Mouse (Mus musculus): ENCODE data around the gene Cacng8. TPM values are rescaled to one million over a fixed set of nuclear protein-coding genes. Genes with fewer than 3 reads are reported as not detected.

Gene Cacng8
- polyA plus RNA-seq, 1 experiment from 2014 or later = 0.83 TPM

- peak overlapping the region; percentile 21; the same call in 1 of the 2 replicates for H3K9ac ChIP-seq
- peaks cover 75% of the 10 kb centered on the region for H3K27me3 ChIP-seq
- no peaks in the 10 kb centered on the region for H3K9me3 ChIP-seq (replicated peaks)
- peak overlapping the region; percentile 45 for H3K4me3 ChIP-seq
- H3K4me2 ChIP-seq = peak overlapping the region; percentile 77
- no peak for ATAC-seq (replicated peaks; ENCODE audit: insufficient number of reproducible peaks, insufficient read depth, low FRiP score, low read depth)
- H3K27ac ChIP-seq = no peak overlapping the region
- no peaks in the 10 kb centered on the region for H3K36me3 ChIP-seq
- 3% methylated on average over 20 of the region's 20 CpGs for WGBS
- peaks cover 26% of the 10 kb centered on the region for H3K4me1 ChIP-seq (replicated peaks)
These were observed 21.6 kb downstream of the Cacng8 start for GRCm38 (mm10) chr7:3412036-3412435.

GRCm38 (mm10) chr7:3414888-3415287 is 24.4 kb downstream of the Cacng8 start:
- peak; percentile 10; the same call in 1 of the 2 replicates for ATAC-seq (replicated peaks; ENCODE audit: insufficient number of reproducible peaks, insufficient read depth, low FRiP score, low read depth)
- peak overlapping the region; percentile 64 for H3K4me3 ChIP-seq
- H3K36me3 ChIP-seq = no peaks in the 10 kb centered on the region
- H3K27ac ChIP-seq = no peak overlapping the region
- peak overlapping the region; percentile 62 for H3K9ac ChIP-seq
- peak overlapping the region; percentile 100 for H3K4me2 ChIP-seq
- 1% methylated on average over 43 of the region's 47 CpGs for WGBS
- no peaks in the 10 kb centered on the region for H3K9me3 ChIP-seq (replicated peaks)
- peaks cover 91% of the 10 kb centered on the region for H3K27me3 ChIP-seq
- H3K4me1 ChIP-seq (replicated peaks) = peaks cover 26% of the 10 kb centered on the region

DNA sequence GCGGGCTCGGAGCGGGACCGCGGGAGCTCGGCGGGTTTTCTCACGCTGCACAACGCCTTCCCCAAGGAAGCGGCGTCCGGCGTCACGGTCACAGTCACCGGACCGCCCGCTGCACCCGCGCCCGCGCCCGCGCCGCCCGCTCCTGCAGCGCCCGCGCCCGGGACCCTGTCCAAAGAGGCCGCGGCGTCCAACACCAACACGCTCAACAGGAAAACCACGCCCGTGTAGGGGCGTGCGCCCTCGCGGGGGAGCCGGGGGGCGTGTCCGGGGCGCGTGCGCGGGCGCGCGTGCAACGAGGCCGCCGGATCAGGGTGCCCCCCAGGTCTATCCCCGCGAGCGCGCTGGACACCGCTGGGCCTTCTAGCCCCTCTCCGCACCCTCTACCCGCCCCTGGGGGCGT is 24.9 kb downstream of the Cacng8 start:
- peaks cover 26% of the 10 kb centered on the region for H3K4me1 ChIP-seq (replicated peaks)
- no peak overlapping the region for H3K27ac ChIP-seq
- peak overlapping the region; percentile 64 for H3K4me3 ChIP-seq
- peaks cover 94% of the 10 kb centered on the region for H3K27me3 ChIP-seq
- peak overlapping the region; percentile 100 for H3K4me2 ChIP-seq
- peak; percentile 58 for ATAC-seq (replicated peaks; ENCODE audit: insufficient number of reproducible peaks, insufficient read depth, low FRiP score, low read depth)
- no peaks in the 10 kb centered on the region for H3K36me3 ChIP-seq
- WGBS = under 1% methylated on average over 42 of the region's 60 CpGs
- peak overlapping the region; percentile 62 for H3K9ac ChIP-seq
- no peaks in the 10 kb centered on the region for H3K9me3 ChIP-seq (replicated peaks)

DNA sequence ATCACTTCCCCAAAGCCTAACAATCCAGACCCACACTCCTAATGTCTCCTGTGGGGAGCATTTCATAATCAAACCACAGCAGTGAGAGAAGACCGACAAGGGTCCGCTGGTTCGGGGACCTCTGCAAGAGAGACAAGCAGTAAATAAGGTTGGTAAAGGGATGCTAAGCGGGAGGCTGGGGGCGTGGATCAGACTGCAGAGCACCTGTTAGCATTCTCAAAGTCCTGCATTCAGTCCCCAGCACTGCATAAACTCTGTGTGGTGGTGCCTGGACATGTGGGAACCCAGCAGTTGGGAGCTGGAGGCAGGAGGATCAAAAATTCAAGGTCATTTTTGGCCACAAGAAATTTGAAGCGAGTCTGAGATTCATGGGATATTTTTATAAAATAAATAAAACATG is 29.5 kb downstream of the Cacng8 start:
- Histone ChIP-seq H3K27me3 (peaks cover 91% of the 10 kb centered on the region), H3K36me3 (no peaks in the 10 kb centered on the region), H3K9ac (no peak overlapping the region), H3K4me3 (no peak overlapping the region), H3K4me1 (replicated peaks) (peaks cover 29% of the 10 kb centered on the region), H3K27ac (no peak overlapping the region), H3K4me2 (no peak overlapping the region), H3K9me3 (replicated peaks) (no peaks in the 10 kb centered on the region)
- ATAC-seq (replicated peaks; ENCODE audit: insufficient number of reproducible peaks, insufficient read depth, low FRiP score, low read depth) = no peak
- WGBS = 51% methylated on average over 6 of the region's 6 CpGs

- Histone ChIP-seq H3K27me3 (peaks cover 91% of the 10 kb centered on the region), H3K9me3 (replicated peaks) (no peaks in the 10 kb centered on the region)
- WGBS = 45% methylated on average over 5 of the region's 5 CpGs
These were observed 30.0 kb downstream of the Cacng8 start for GRCm38 (mm10) chr7:3420466-3420865.

GRCm38 (mm10) chr7:3421297-3421696 is 30.8 kb downstream of the Cacng8 start:
- Histone ChIP-seq H3K4me1 (replicated peaks) (peaks cover 22% of the 10 kb centered on the region), H3K4me2 (no peak overlapping the region), H3K9ac (no peak overlapping the region), H3K4me3 (no peak overlapping the region), H3K36me3 (no peaks in the 10 kb centered on the region), H3K27me3 (peaks cover 85% of the 10 kb centered on the region), H3K9me3 (replicated peaks) (no peaks in the 10 kb centered on the region), H3K27ac (no peak overlapping the region)
- 82% methylated on average over 3 of the region's 3 CpGs for WGBS
- no peak for ATAC-seq (replicated peaks; ENCODE audit: insufficient number of reproducible peaks, insufficient read depth, low FRiP score, low read depth)

More at GRCm38 (mm10) chr7:3420466-3420865, 30.0 kb downstream of the Cacng8 start:
- no peak for ATAC-seq (replicated peaks; ENCODE audit: insufficient number of reproducible peaks, insufficient read depth, low FRiP score, low read depth)
- H3K27ac ChIP-seq = no peak overlapping the region
- H3K4me1 ChIP-seq (replicated peaks) = peaks cover 25% of the 10 kb centered on the region
- H3K4me3 ChIP-seq = no peak overlapping the region
- no peaks in the 10 kb centered on the region for H3K36me3 ChIP-seq
- no peak overlapping the region for H3K9ac ChIP-seq
- no peak overlapping the region for H3K4me2 ChIP-seq

- Histone ChIP-seq H3K27ac (no peak overlapping the region), H3K9ac (no peak overlapping the region)
- WGBS = 51% methylated on average over 7 of the region's 7 CpGs
These were observed 31.6 kb downstream of the Cacng8 start for GRCm38 (mm10) chr7:3422051-3422450.

GRCm38 (mm10) chr7:3423430-3423829 is 32.9 kb downstream of the Cacng8 start:
- Histone ChIP-seq H3K36me3 (no peaks in the 10 kb centered on the region), H3K4me3 (peak overlapping the region; percentile 50), H3K4me2 (peak overlapping the region; percentile 73), H3K27ac (peak overlapping the region; percentile 63), H3K9me3 (replicated peaks) (no peaks in the 10 kb centered on the region), H3K9ac (peak overlapping the region; percentile 58), H3K4me1 (replicated peaks) (peaks cover 22% of the 10 kb centered on the region), H3K27me3 (peaks cover 63% of the 10 kb centered on the region)
- peak; percentile 68 for ATAC-seq (replicated peaks; ENCODE audit: insufficient number of reproducible peaks, insufficient read depth, low FRiP score, low read depth)
- 1% methylated on average over 30 of the region's 30 CpGs for WGBS

More at GRCm38 (mm10) chr7:3422051-3422450, 31.6 kb downstream of the Cacng8 start:
- no peaks in the 10 kb centered on the region for H3K9me3 ChIP-seq (replicated peaks)
- H3K36me3 ChIP-seq = no peaks in the 10 kb centered on the region
- ATAC-seq (replicated peaks; ENCODE audit: insufficient number of reproducible peaks, insufficient read depth, low FRiP score, low read depth) = no peak
- H3K4me3 ChIP-seq = no peak overlapping the region
- H3K4me2 ChIP-seq = no peak overlapping the region
- H3K4me1 ChIP-seq (replicated peaks) = peaks cover 22% of the 10 kb centered on the region
- peaks cover 77% of the 10 kb centered on the region for H3K27me3 ChIP-seq

- peak within 1 kb of the TSS; percentile 58 for H3K9ac ChIP-seq
- peak within 1 kb of the TSS; percentile 73 for H3K4me2 ChIP-seq
- no peak for ATAC-seq (replicated peaks; ENCODE audit: insufficient number of reproducible peaks, insufficient read depth, low FRiP score, low read depth)
- peaks cover 59% of the 10 kb centered on the region for H3K27me3 ChIP-seq
- H3K9me3 ChIP-seq (replicated peaks) = no peaks in the 10 kb centered on the region
- peaks cover 22% of the 10 kb centered on the region for H3K4me1 ChIP-seq (replicated peaks)
- H3K4me3 ChIP-seq = peak within 1 kb of the TSS; percentile 50
- WGBS = 42% methylated on average over 4 of the region's 4 CpGs
- peak within 1 kb of the TSS; percentile 63 for H3K27ac ChIP-seq
- no peaks in the 10 kb centered on the region for H3K36me3 ChIP-seq
These were observed 33.4 kb downstream of the Cacng8 start, which contains the start of gene Cacng6 for GRCm38 (mm10) chr7:3423895-3424294. Gene Cacng6 (plus strand): TSS chr7:3424195.

GRCm38 (mm10) chr7:3425141-3425540 is 34.7 kb downstream of the Cacng8 start:
- Histone ChIP-seq H3K4me1 (replicated peaks) (peaks cover 27% of the 10 kb centered on the region), H3K9me3 (replicated peaks) (no peaks in the 10 kb centered on the region), H3K36me3 (no peaks in the 10 kb centered on the region), H3K4me3 (no peak overlapping the region), H3K27me3 (peaks cover 50% of the 10 kb centered on the region), H3K27ac (no peak overlapping the region), H3K9ac (no peak overlapping the region), H3K4me2 (0 out of 2 replicates have a peak overlapping the region, but pooled peaks have one; percentile 73)
- WGBS = 87% methylated on average over 5 of the region's 5 CpGs
- ATAC-seq (replicated peaks; ENCODE audit: insufficient number of reproducible peaks, insufficient read depth, low FRiP score, low read depth) = no peak

DNA sequence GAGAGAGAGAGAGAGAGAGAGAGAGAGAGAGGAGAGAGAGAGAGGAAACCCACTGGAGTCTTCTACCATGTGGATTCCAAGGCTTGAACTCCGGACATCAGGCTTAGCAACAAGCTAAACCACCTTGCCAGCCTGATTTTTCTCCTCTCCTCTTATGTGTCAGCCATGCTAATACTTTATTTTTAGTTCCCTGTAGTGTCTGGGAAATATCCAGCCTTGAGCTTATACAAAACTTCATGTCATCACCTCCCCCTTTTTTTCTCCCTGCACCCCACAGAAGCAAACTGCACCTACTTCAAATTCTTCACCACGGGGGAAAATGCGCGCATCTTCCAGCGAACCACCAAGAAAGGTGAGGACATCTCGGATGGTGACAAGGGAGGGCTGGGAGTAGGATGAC is 39.7 kb downstream of the Cacng8 start:
- 36% methylated on average over 6 of the region's 6 CpGs for WGBS
- H3K4me3 ChIP-seq = peak overlapping the region; percentile 22
- ATAC-seq (replicated peaks; ENCODE audit: insufficient number of reproducible peaks, insufficient read depth, low FRiP score, low read depth) = no peak

DNA sequence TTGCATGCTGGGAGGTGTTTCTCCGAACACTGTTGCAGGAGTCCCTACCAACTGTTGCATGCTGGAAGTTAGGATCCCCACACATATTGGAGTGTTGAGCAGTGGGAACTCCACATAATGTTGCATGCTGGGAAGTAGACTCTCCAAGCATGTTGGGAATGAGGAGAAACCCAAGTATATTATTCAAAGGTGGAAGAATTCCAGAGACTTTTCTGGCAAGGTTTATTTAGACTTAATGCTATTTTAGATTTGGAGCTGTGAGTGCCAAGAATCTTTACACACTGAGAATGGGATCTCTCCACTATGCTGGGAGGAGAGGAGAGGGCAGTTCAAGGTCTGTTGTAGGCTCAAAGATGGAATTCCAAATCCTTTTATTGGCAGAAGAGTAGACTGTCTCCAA is 41.6 kb downstream of the Cacng8 start:
- WGBS = 82% methylated on average over 1 of the region's 1 CpGs
- no peak overlapping the region for H3K4me2 ChIP-seq
- no peak overlapping the region for H3K9ac ChIP-seq
- H3K4me1 ChIP-seq (replicated peaks) = peaks cover 23% of the 10 kb centered on the region
- no peaks in the 10 kb centered on the region for H3K9me3 ChIP-seq (replicated peaks)
- H3K36me3 ChIP-seq = no peaks in the 10 kb centered on the region
- H3K27me3 ChIP-seq = no peaks in the 10 kb centered on the region
- no peak overlapping the region; the same call in 1 of the 2 replicates for H3K27ac ChIP-seq
- H3K4me3 ChIP-seq = no peak overlapping the region
- no peak for ATAC-seq (replicated peaks; ENCODE audit: insufficient number of reproducible peaks, insufficient read depth, low FRiP score, low read depth)

More for the DNA sequence above, 39.7 kb downstream of the Cacng8 start:
- H3K9me3 ChIP-seq (replicated peaks) = no peaks in the 10 kb centered on the region
- H3K36me3 ChIP-seq = no peaks in the 10 kb centered on the region
- peak overlapping the region; percentile 74 for H3K27ac ChIP-seq
- H3K4me1 ChIP-seq (replicated peaks) = peaks cover 23% of the 10 kb centered on the region
- peaks cover 5% of the 10 kb centered on the region for H3K27me3 ChIP-seq
- no peak overlapping the region for H3K9ac ChIP-seq
- H3K4me2 ChIP-seq = peak overlapping the region; percentile 42

Data from heart, embryonic 15.5 days (tissue).